In genomic region chr3:57847760-57848185, GRCm38 (mm10) we compare ENCODE assay signal across 8 mouse cellular contexts. TPM values are rescaled to one million over a fixed set of nuclear protein-coding genes. Genes with fewer than 3 reads are reported as not detected.
DNase-seq lines count a peak whose midpoint lies in the region; ATAC-seq and TF ChIP-seq lines count a peak whose summit lies in the region.

TSS of gene Pfn2 (minus strand) at chr3:57848079.

- TF ChIP-seq CTCF in cortical plate, adult 2 months (IDR thresholded peaks at IDR 0.05; ENCODE audit: extremely low read depth, insufficient read depth, low read length), result no peak

- intact Hi-C loops in left cerebral cortex, postnatal 25 days (cut with DNase I), result loop anchor here (1.0 to 10.0 kb wide), 8 partner anchors 35 to 647 kb away; partner anchors contain the start of gene Tsc22d2

- H3K4me1 ChIP-seq in cortical plate, adult 2 months (ENCODE audit: control insufficient read depth, insufficient read depth, low read length), result no peaks in the 10 kb centered on the region; the same call in none of the 2 replicates

- H3K4me3 ChIP-seq in cortical plate, adult 2 months (ENCODE audit: insufficient read depth, low read length), result peak within 1 kb of the TSS; percentile 56

- peak; percentile 16 for ATAC-seq in activated CD4-positive, CD25-positive, alpha-beta regulatory T cell, adult 4 months
- ATAC-seq in inflammation-experienced regulatory T-cells, adult 6 months, result peak; percentile 33

- H3K27ac ChIP-seq in cortical plate, adult 2 months (ENCODE audit: insufficient read depth, low read length), result peak within 1 kb of the TSS; percentile 100

- TF ChIP-seq POLR2A in cortical plate, adult 2 months (IDR thresholded peaks at IDR 0.05; ENCODE audit: extremely low read depth, insufficient read depth, low read length), result no peak; the same call in 1 of the 2 replicates

- DNase-seq in gastrocnemius, postnatal 25 days, result peak; percentile 76
- DNase-seq in left cerebral cortex, postnatal 25 days (ENCODE audit: low spot score in 2 of 2), result peak; percentile 76 to 84
- peak; percentile 90 for DNase-seq in mesoderm, embryonic 11.5 days (ENCODE audit: low read depth, low spot score)
- peak; percentile 92 for DNase-seq in right cerebral cortex, postnatal 4 days
- DNase-seq in c-Kit-positive CD71-positive TER-119-positive erythroid progenitor cells, embryonic 14.5 days (ENCODE audit: low spot score), result no peak

RNA-seq across cellular contexts. Expression of gene Pfn2, which starts in this region (rescaled TPM):
- polyA plus RNA-seq in activated CD4-positive, CD25-positive, alpha-beta regulatory T cell, adult 4 months (2017; shearing (Covaris generic)), result 1 to 10 TPM; 7.9 to 10.0 TPM
- 548 and 551 TPM in 2 replicates for polyA plus RNA-seq in cortical plate, adult 2 months (2012; rRNA removed)
- 100 to 1,000 TPM; 150 to 155 TPM for total RNA-seq in gastrocnemius, postnatal 25 days (2021)
- 10 to 100 TPM; 11.6 to 18.2 (median 15.1) TPM for polyA plus RNA-seq in inflammation-experienced regulatory T-cells, adult 6 months (2017; shearing (Covaris generic))
- 100 to 1,000 TPM; 496 to 526 TPM for total RNA-seq in left cerebral cortex, postnatal 25 days (2021)

Comparison
In these comparisons a context has a peak if more than half of its experiments do, and no peak if none do; other contexts are left out.
1. RNA of gene Pfn2 (polyA plus RNA-seq): 548 to 551 TPM in cortical plate, adult 2 months; 11.6 to 18.2 TPM in inflammation-experienced regulatory T-cells, adult 6 months and 7.9 to 10.0 TPM in activated CD4-positive, CD25-positive, alpha-beta regulatory T cell, adult 4 months; every median in the first group is over 10 times any median in the second.